Mouse (Mus musculus): ENCODE results near the gene Hnrnpul1.

The Hnrnpul1 gene

GRCm38 (mm10) chr7:25689603-25690021 lies 64.9 kb downstream of the Hnrnpul1 start:
- DNase-seq (ENCODE audit: low read depth, low spot score), result no peak

GRCm38 (mm10) chr7:25688810-25689586 lies 65.6 kb downstream of the Hnrnpul1 start:
- peak; percentile 66 for DNase-seq (ENCODE audit: low read depth, low spot score)

GRCm38 (mm10) chr7:25687811-25688401 lies 66.7 kb downstream of the Hnrnpul1 start:
- DNase-seq (ENCODE audit: low read depth, low spot score), result no peak

GRCm38 (mm10) chr7:25686680-25687531 lies 67.7 kb downstream of the Hnrnpul1 start, which contains the start of gene Tgfb1:
Gene Tgfb1, plus strand, starts transcription at chr7:25687002.
- DNase-seq (ENCODE audit: low read depth, low spot score), result no peak

DNA sequence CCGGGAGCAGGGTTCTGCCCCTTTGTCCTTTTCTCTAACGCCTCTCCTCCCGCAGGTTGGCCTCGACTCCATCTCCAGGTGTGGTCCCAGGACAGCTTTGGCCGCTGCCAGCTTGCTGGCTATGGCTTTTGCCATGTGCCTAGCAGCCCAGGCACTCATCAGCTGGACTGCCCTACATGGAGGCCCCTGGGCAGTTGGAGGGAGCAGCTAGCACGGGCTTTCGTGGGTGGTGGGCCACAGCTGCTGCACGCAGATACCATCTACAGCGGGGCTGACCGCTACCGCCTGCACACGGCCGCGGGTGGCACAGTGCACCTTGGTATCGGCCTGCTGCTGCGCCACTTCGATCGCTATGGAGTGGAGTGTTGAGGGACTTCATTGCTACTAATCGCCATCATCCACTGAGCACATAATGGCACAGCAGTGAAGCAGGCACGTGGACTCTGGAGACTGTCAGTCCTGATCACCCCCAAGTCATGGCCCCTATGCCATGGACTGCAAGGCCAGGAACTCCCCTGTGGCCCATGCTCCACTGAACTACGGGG lies 68.6 kb downstream of the Hnrnpul1 start:
- no peak for DNase-seq (ENCODE audit: low read depth, low spot score)

GRCm38 (mm10) chr7:25684659-25685058 lies 69.9 kb downstream of the Hnrnpul1 start:
- no peak for DNase-seq (ENCODE audit: low read depth, low spot score)

DNA sequence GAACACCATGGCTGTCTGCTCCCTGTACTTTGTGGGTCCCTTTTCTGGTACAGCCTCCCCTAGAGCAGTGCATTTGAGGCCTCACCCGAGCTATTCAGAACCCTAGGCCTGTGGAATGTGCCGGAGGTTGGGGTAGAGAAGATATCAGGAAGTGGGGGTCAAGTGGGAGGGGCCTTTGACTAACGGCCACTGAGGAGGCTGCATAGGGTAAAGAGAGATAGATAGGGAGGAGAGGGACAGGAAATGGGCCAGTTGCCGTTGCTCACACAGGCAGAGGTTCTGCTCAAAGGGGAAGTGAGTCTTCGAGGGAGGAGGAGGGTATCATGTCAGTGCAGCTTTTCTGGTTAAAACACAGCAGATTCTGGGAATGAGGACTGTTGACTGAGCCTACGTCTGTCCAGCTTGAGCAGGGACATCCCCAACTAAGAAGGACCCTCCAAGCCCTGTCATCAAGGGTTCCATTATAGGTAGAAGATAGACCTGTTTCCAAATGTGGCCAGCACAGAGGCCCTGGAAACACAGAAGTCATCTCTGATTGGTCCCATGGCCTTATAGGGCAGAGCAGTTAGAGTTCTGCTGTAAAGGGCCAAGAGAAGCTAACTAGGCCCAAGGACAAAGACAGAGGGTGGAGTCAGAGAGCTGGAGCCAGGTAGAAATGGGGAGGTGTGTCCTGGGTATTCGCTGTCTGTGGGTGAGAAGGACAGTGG lies 70.9 kb downstream of the Hnrnpul1 start:
- no peak for DNase-seq (ENCODE audit: low read depth, low spot score)

DNA sequence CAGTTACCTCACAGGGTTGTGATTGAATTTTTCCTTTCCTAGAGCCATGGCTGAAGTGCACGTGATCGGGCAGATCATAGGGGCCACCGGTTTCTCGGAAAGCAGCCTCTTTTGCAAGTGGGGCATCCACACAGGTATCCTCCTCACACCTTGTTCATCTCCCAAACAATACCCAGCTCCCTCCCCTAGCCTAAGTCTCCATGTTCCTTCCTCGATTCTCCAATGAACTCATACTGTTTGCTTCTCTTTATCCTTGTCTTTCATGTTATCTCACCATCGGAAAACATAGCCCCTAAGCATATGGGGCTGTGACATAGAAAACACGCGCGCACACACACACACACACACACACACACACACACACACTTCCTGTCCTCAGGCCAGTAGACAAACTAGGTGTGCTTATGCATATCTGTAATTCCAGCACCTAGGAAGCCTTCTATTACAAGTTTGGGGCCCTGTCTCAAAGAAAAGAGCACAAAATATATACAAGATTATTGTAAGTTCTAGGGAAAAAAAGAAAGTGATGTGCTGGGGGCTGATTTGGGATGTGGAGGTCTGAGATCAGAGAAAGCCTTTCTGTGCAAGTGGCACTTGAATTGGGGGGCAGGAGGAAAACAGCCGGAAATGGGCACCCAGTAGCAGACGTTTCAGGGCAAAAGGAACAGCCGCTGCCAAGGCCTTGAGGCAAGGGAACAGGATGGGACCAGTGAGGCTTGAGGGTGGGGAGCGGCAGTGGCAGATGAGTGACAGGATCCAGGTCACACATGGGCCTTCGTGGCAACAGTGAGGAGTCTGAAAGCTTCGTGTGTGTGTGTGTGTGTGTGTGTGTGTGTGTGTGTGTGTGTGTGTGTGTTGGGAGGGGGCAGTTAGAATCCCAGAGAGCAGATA lies 73.0 kb downstream of the Hnrnpul1 start:
- no peak for DNase-seq (ENCODE audit: low read depth, low spot score)

DNA sequence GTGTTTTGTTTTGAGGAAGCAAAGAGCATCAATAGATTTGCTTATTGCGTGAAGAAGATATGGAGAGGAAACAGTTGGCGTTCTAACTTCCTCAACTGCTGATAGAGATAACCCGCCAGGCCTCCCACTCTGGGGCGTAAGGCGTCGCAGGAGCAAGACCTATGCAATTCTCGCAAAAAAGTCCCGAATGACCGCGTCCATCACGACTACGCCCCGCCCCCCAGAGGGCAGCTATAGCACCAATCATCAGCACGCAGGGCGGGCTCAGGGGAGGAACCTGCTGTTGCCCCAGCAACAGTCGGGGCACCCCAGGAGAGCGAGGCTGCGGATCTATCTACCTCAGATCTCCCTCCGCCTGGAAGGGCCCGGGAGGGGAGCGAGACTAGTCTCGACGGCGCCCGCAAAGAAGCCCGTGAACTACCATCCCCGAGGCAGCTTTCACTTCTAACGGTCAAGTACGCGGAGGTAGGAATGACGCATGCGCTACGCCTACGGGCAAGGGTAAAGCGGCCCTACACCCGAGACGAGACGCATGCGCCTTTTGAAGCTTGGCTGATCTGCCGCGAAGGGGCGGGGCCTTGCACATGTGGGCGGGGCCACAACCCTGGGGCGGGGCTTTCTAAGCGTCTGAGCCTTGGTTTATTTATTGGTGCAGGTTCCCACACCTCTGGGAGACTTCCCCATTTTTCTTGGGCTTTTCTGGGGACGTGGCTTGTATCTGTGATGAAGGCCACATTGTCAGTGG lies 73.9 kb downstream of the Hnrnpul1 start, which contains the start of gene B9d2:
Gene B9d2 (plus strand): TSS at position 267 of the 745 bp plus-strand sequence.
- peak; percentile 94 for DNase-seq (ENCODE audit: low read depth, low spot score)

DNA sequence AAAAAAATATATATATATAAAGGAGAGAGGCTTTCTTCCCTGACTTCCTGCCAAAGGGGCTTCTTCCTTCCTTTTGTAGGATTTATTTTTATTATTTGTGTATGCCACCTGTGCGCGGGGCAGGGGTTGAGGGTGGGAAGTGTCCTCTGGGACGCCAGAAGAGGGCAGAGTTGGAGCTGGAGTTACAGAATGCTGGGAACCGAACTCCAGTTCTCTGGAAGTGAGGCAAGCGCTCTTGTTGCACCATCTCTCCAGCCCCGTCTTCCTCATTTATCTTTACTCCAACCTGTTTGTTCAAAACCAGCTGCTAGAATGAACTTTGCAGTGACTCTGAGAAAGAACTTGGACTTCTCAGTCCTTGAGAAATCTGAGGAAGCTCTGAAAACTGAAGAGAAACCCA lies 74.6 kb downstream of the Hnrnpul1 start:
- DNase-seq (ENCODE audit: low read depth, low spot score), result no peak

GRCm38 (mm10) chr7:25677013-25677412 lies 77.5 kb downstream of the Hnrnpul1 start:
- DNase-seq (ENCODE audit: low read depth, low spot score), result no peak

- no peak for DNase-seq (ENCODE audit: low read depth, low spot score)
These were observed 78.3 kb downstream of the Hnrnpul1 start for GRCm38 (mm10) chr7:25676085-25676781.

DNA sequence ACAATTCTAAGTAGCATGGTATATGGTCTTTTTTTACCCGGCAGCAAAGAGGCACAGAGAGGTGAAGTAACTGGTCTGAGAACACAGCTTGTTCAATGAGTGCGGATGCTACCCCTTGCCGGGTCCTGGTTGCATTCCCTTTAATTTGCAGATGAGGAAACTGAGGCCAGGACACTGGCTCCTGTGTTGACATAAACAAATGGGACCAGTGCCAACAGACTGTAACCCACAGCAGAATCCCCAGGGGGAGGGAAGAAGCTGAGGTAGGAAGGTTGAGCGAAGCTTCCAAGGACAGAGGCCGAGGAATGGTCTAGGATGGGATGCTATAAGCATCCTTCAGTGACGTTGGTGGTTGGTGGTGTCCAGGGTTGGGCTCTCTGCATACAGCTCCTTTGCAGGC lies 79.2 kb downstream of the Hnrnpul1 start:
- DNase-seq (ENCODE audit: low read depth, low spot score), result no peak

DNA sequence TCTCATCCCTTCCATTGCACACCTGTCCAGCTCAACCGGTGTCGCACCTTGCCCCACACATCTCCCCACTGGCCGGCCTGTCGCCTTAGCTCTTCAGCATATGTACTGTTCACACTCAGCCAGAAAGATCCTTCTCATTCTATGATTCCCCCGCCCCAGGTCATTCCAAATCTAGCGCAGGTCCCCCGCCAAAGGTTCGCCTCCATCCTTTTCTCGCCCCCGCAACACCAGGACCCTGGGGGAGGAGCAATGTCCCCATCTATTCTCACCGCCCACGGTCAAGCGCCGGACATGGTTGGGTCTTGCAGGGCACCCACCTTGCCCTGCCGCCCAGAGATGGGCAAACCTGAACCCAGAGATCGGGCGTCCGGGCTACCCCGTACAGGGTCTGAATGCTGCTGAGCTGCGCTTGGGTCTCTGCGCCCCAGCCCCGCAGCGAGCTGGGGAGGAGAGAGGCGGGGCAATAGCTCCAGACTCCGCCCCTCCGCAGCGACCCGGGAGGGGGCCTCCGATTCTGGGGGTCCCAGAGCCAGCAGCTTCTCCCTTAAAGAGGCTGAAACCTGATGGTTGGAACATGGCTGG lies 79.7 kb downstream of the Hnrnpul1 start, which contains the start of gene Tmem91:
Gene Tmem91 (minus strand): TSS at position 448 of the 582 bp plus-strand sequence.
- DNase-seq (ENCODE audit: low read depth, low spot score), result no peak

- DNase-seq (ENCODE audit: low read depth, low spot score), result no peak
These were observed 80.3 kb downstream of the Hnrnpul1 start for GRCm38 (mm10) chr7:25674297-25674696.

- DNase-seq (ENCODE audit: low read depth, low spot score), result no peak
These were observed 82.1 kb downstream of the Hnrnpul1 start for GRCm38 (mm10) chr7:25672442-25672841.

- DNase-seq (ENCODE audit: low read depth, low spot score), result no peak
These were observed 82.9 kb downstream of the Hnrnpul1 start for GRCm38 (mm10) chr7:25671686-25672085.

All from c-Kit-negative CD71-positive TER-119-positive erythroid progenitor cells, embryonic 14.5 days (primary cell).